Mouse (Mus musculus) midbrain, embryonic 10.5 days (tissue): ENCODE measurements around the gene Wwc2. TPM values are rescaled to one million over a fixed set of nuclear protein-coding genes. Genes with fewer than 3 reads are reported as not detected.

Experiments
- DNase-seq: peaks from one replicate; pipeline ENCODE4 v3.0.0-alpha.2; 2017; ENCODE audit warnings: low spot score
- H3K27ac ChIP-seq: fragments of 300-500 bp; sonication (generic); replicated peaks from 2 replicates; pipeline ENCODE4 v1.5.1; 2016; ENCODE audit warnings: mild to moderate bottlenecking
- H3K27me3 ChIP-seq: fragments of 300-500 bp; sonication (generic); 2 replicates; pipeline ENCODE4 v1.6.1; 2016; ENCODE audit warnings: low read depth, mild to moderate bottlenecking; ENCODE audit not compliant: poor library complexity, severe bottlenecking
- H3K36me3 ChIP-seq: fragments of 300-500 bp; sonication (generic); 2 replicates; pipeline ENCODE4 v1.6.1; 2016; ENCODE audit warnings: mild to moderate bottlenecking, moderate library complexity
- H3K4me1 ChIP-seq: fragments of 300-500 bp; sonication (generic); 2 replicates; pipeline ENCODE4 v1.6.1; 2016
- H3K4me3 ChIP-seq: fragments of 300-500 bp; sonication (generic); 2 replicates; pipeline ENCODE4 v1.5.1; 2016; ENCODE audit warnings: mild to moderate bottlenecking, moderate library complexity
- H3K9me3 ChIP-seq: fragments of 300-500 bp; sonication (generic); replicated peaks from 2 replicates; pipeline ENCODE4 v1.6.1; 2016; ENCODE audit warnings: mild to moderate bottlenecking
- WGBS: fragments of 180-500 bp; shearing (Covaris S2); methylation state at CpG from one replicate; pipeline ENCODE4 v1.1.7; 2016; 5-methylcytosine and 5-hydroxymethylcytosine counted together
- polyA plus RNA-seq: library from polyadenylated mRNA; unstranded; fragments of >200 nt; fragmentation: Nextera tagmentation; extraction: Ambion mirVana; gene quantifications from 2 replicates; pipeline ENCODE4 v1.2.1, GENCODE M21; 2016

Gene Wwc2
- polyA plus RNA-seq, 1 experiment from 2014 or later: 7.1 TPM

GRCm38 (mm10) chr8:47883739-47884138 lies 107.0 kb downstream of the Wwc2 start:
- H3K4me3 ChIP-seq: no peak overlapping the region
- no peaks in the 10 kb centered on the region for H3K27me3 ChIP-seq
- no peak overlapping the region for H3K27ac ChIP-seq
- no peak for DNase-seq
- H3K4me1 ChIP-seq: 0 out of 2 replicates have a peak, but pooled peaks cover under 1% of the 10 kb centered on the region
- H3K9me3 ChIP-seq: no peaks in the 10 kb centered on the region
- WGBS: 94% methylated on average over 8 of the region's 8 CpGs
- H3K36me3 ChIP-seq: peaks cover 22% of the 10 kb centered on the region

- peaks cover 11% of the 10 kb centered on the region for H3K4me1 ChIP-seq
- no peaks in the 10 kb centered on the region for H3K9me3 ChIP-seq
- H3K27ac ChIP-seq: no peak overlapping the region
- WGBS: 76% methylated on average over 3 of the region's 3 CpGs
- no peak overlapping the region for H3K4me3 ChIP-seq
- DNase-seq: no peak
- peaks cover 29% of the 10 kb centered on the region for H3K36me3 ChIP-seq
- no peaks in the 10 kb centered on the region for H3K27me3 ChIP-seq
Observed at GRCm38 (mm10) chr8:47878516-47878915, 112.2 kb downstream of the Wwc2 start.

GRCm38 (mm10) chr8:47875865-47876264 lies 114.9 kb downstream of the Wwc2 start:
- Histone ChIP-seq H3K27me3 (no peaks in the 10 kb centered on the region), H3K36me3 (peaks cover 14% of the 10 kb centered on the region), H3K4me3 (no peak overlapping the region), H3K9me3 (no peaks in the 10 kb centered on the region), H3K4me1 (peaks cover 11% of the 10 kb centered on the region), H3K27ac (no peak overlapping the region)
- DNase-seq: no peak
- 91% methylated on average over 12 of the region's 12 CpGs for WGBS

- Histone ChIP-seq H3K36me3 (peaks cover 12% of the 10 kb centered on the region), H3K9me3 (no peaks in the 10 kb centered on the region), H3K4me1 (peaks cover 11% of the 10 kb centered on the region), H3K27me3 (no peaks in the 10 kb centered on the region), H3K27ac (no peak overlapping the region), H3K4me3 (no peak overlapping the region)
- DNase-seq: no peak
- WGBS: 75% methylated on average over 13 of the region's 13 CpGs
Observed at GRCm38 (mm10) chr8:47874497-47875178, 116.1 kb downstream of the Wwc2 start.

GRCm38 (mm10) chr8:47872361-47873107 lies 118.2 kb downstream of the Wwc2 start:
- Histone ChIP-seq H3K27me3 (no peaks in the 10 kb centered on the region), H3K4me1 (peaks cover 5% of the 10 kb centered on the region; the same call in 1 of the 2 replicates), H3K9me3 (no peaks in the 10 kb centered on the region), H3K36me3 (peaks cover 23% of the 10 kb centered on the region), H3K27ac (no peak overlapping the region), H3K4me3 (no peak overlapping the region)
- DNase-seq: peak; percentile 46
- WGBS: 52% methylated on average over 13 of the region's 13 CpGs

GRCm38 (mm10) chr8:47867067-47867466 lies 123.7 kb downstream of the Wwc2 start:
- Histone ChIP-seq H3K4me1 (no peaks in the 10 kb centered on the region), H3K4me3 (no peak overlapping the region), H3K27me3 (no peaks in the 10 kb centered on the region), H3K9me3 (no peaks in the 10 kb centered on the region), H3K36me3 (peaks cover 56% of the 10 kb centered on the region), H3K27ac (no peak overlapping the region)
- WGBS: 30% methylated on average over 8 of the region's 8 CpGs
- peak; percentile 76 for DNase-seq

GRCm38 (mm10) chr8:47866568-47866967 lies 124.2 kb downstream of the Wwc2 start:
- WGBS: 90% methylated on average over 8 of the region's 8 CpGs
- Histone ChIP-seq H3K4me1 (no peaks in the 10 kb centered on the region), H3K36me3 (peaks cover 61% of the 10 kb centered on the region), H3K27me3 (no peaks in the 10 kb centered on the region), H3K27ac (no peak overlapping the region), H3K9me3 (no peaks in the 10 kb centered on the region), H3K4me3 (no peak overlapping the region)
- no peak for DNase-seq

GRCm38 (mm10) chr8:47859259-47859658 lies 131.5 kb downstream of the Wwc2 start:
- Histone ChIP-seq H3K9me3 (no peaks in the 10 kb centered on the region), H3K27me3 (no peaks in the 10 kb centered on the region), H3K27ac (no peak overlapping the region), H3K4me1 (no peaks in the 10 kb centered on the region), H3K4me3 (no peak overlapping the region), H3K36me3 (peaks cover 72% of the 10 kb centered on the region)
- no peak for DNase-seq
- 96% methylated on average over 12 of the region's 12 CpGs for WGBS

GRCm38 (mm10) chr8:47853356-47853755 lies 137.4 kb downstream of the Wwc2 start:
- no peak for DNase-seq
- no peaks in the 10 kb centered on the region for H3K9me3 ChIP-seq
- H3K4me3 ChIP-seq: no peak overlapping the region
- peaks cover 3% of the 10 kb centered on the region; the same call in 1 of the 2 replicates for H3K4me1 ChIP-seq
- no peaks in the 10 kb centered on the region for H3K27me3 ChIP-seq
- 88% methylated on average over 5 of the region's 5 CpGs for WGBS
- H3K36me3 ChIP-seq: peaks cover 67% of the 10 kb centered on the region
- H3K27ac ChIP-seq: no peak overlapping the region

GRCm38 (mm10) chr8:47852737-47853136 lies 138.0 kb downstream of the Wwc2 start:
- no peak for DNase-seq
- no peak overlapping the region for H3K4me3 ChIP-seq
- WGBS: 83% methylated on average over 5 of the region's 5 CpGs
- H3K36me3 ChIP-seq: peaks cover 67% of the 10 kb centered on the region
- H3K27ac ChIP-seq: no peak overlapping the region
- peaks cover 3% of the 10 kb centered on the region; the same call in 1 of the 2 replicates for H3K4me1 ChIP-seq
- H3K9me3 ChIP-seq: no peaks in the 10 kb centered on the region
- H3K27me3 ChIP-seq: no peaks in the 10 kb centered on the region

- H3K4me1 ChIP-seq: peaks cover 3% of the 10 kb centered on the region; the same call in 1 of the 2 replicates
- 77% methylated on average over 12 of the region's 12 CpGs for WGBS
- H3K27ac ChIP-seq: no peak overlapping the region; the same call in 1 of the 2 replicates
- peaks cover 72% of the 10 kb centered on the region for H3K36me3 ChIP-seq
- no peak for DNase-seq
- H3K27me3 ChIP-seq: no peaks in the 10 kb centered on the region
- no peaks in the 10 kb centered on the region for H3K9me3 ChIP-seq
- H3K4me3 ChIP-seq: no peak overlapping the region
Observed at GRCm38 (mm10) chr8:47851824-47852502, 138.8 kb downstream of the Wwc2 start.

- DNase-seq: no peak
- WGBS: 83% methylated on average over 8 of the region's 8 CpGs
- Histone ChIP-seq H3K27ac (no peak overlapping the region), H3K4me1 (peaks cover 3% of the 10 kb centered on the region; the same call in 1 of the 2 replicates), H3K9me3 (no peaks in the 10 kb centered on the region), H3K36me3 (peaks cover 72% of the 10 kb centered on the region), H3K27me3 (no peaks in the 10 kb centered on the region), H3K4me3 (no peak overlapping the region)
Observed at GRCm38 (mm10) chr8:47849842-47850241, 140.9 kb downstream of the Wwc2 start.
